ENCODE assay signal across 8 mouse cellular contexts in genomic region chr17:3792597-3792996, GRCm38 (mm10).
DNase-seq lines count a peak whose midpoint lies in the region; ATAC-seq and TF ChIP-seq lines count a peak whose summit lies in the region.

No protein-coding gene starts in this region.

- no peaks in the 10 kb centered on the region for H3K4me1 ChIP-seq in embryonic facial prominence, embryonic 11.5 days (ENCODE audit: control insufficient read depth, insufficient read depth, low read length)
- no peaks in the 10 kb centered on the region for H3K4me1 ChIP-seq in stomach, postnatal 0 days (replicated peaks; ENCODE audit: control insufficient read depth, insufficient read depth)

- H3K27me3 ChIP-seq in Patski, result peaks cover 31% of the 10 kb centered on the region
- no peaks in the 10 kb centered on the region for H3K27me3 ChIP-seq in embryonic facial prominence, embryonic 11.5 days (ENCODE audit: control insufficient read depth, insufficient read depth, low read length)
- no peaks in the 10 kb centered on the region for H3K27me3 ChIP-seq in stomach, postnatal 0 days (ENCODE audit: control insufficient read depth, insufficient read depth, low read length)

- WGBS in embryonic facial prominence, embryonic 11.5 days, result 24% methylated on average over 2 of the region's 2 CpGs
- WGBS in stomach, postnatal 0 days, result 11% methylated on average over 2 of the region's 2 CpGs

- no peak for TF ChIP-seq EP300 in stomach, postnatal 0 days (optimal IDR thresholded peaks at IDR 0.05)

- intact Hi-C loops in heart, postnatal 10 days (cut with DNase I), result loop anchor here (1.0 kb wide), 1 partner anchor 221 kb away; no protein-coding TSS in a partner anchor

- peak; percentile 16 to 21 for DNase-seq in heart, postnatal 10 days
- DNase-seq in heart, adult 11 months, result no peak
- peak; percentile 2 for DNase-seq in Patski (ENCODE audit: low read depth, low spot score)
- DNase-seq in embryonic facial prominence, embryonic 11.5 days (ENCODE audit: low spot score), result peak; percentile 51
- peak; percentile 31 for DNase-seq in kidney, adult 9 months
- DNase-seq in lung, postnatal 10 days, result peak; percentile 44
- peak; percentile 15 for DNase-seq in stomach, postnatal 0 days (ENCODE audit: low spot score)
- no peak for DNase-seq in gastrocnemius, adult 18-20 months (ENCODE audit: low spot score)

- H3K36me3 ChIP-seq in embryonic facial prominence, embryonic 11.5 days (replicated peaks; ENCODE audit: control insufficient read depth, insufficient read depth, low read depth, low read length), result no peaks in the 10 kb centered on the region
- H3K36me3 ChIP-seq in stomach, postnatal 0 days (ENCODE audit: control insufficient read depth, insufficient read depth, low read length), result no peaks in the 10 kb centered on the region

- H3K9me3 ChIP-seq in embryonic facial prominence, embryonic 11.5 days (replicated peaks; ENCODE audit: control insufficient read depth, low read length), result no peaks in the 10 kb centered on the region
- H3K9me3 ChIP-seq in stomach, postnatal 0 days (ENCODE audit: control insufficient read depth, low read length), result no peaks in the 10 kb centered on the region

- no peak for ATAC-seq in Patski
- no peak; the same call in 1 of the 2 replicates for ATAC-seq in embryonic facial prominence, embryonic 11.5 days (replicated peaks; ENCODE audit: insufficient number of reproducible peaks, low FRiP score, low TSS enrichment, low read depth)
- ATAC-seq in stomach, postnatal 0 days (ENCODE audit: low FRiP score, low TSS enrichment), result no peak

- H3K4me2 ChIP-seq in embryonic facial prominence, embryonic 11.5 days (ENCODE audit: low read depth, low read length), result no peak overlapping the region
- no peak overlapping the region for H3K4me2 ChIP-seq in stomach, postnatal 0 days (replicated peaks; ENCODE audit: low read depth)

- TF ChIP-seq CTCF in Patski (IDR thresholded peaks at IDR 0.05), result peak; percentile 53
- TF ChIP-seq CTCF in stomach, postnatal 0 days (IDR thresholded peaks at IDR 0.05; ENCODE audit: low read depth), result peak; percentile 74

- no peak overlapping the region for H3K4me3 ChIP-seq in embryonic facial prominence, embryonic 11.5 days (ENCODE audit: low read depth, low read length)
- H3K4me3 ChIP-seq in stomach, postnatal 0 days (ENCODE audit: low read depth, low read length), result no peak overlapping the region

- POLR2A ChIA-PET in Patski (lab: Charles Lee), result no interaction called here

- no peak overlapping the region for H3K9ac ChIP-seq in embryonic facial prominence, embryonic 11.5 days (replicated peaks; ENCODE audit: low read length)
- no peak overlapping the region for H3K9ac ChIP-seq in stomach, postnatal 0 days (ENCODE audit: low read length)

- CTCF ChIA-PET in Patski (lab: Charles Lee), result interaction anchor here (1.0 to 1.9 kb wide), 3 partner anchors 9 to 221 kb away, joined by 3 to 6 read pairs (median 3); no protein-coding TSS in a partner anchor

- in situ Hi-C loops in Patski (cut with MboI; ENCODE audit: low pct_unique_long_range_greater_than_20kb), result loop anchor here (5.0 kb wide), 1 partner anchor 220 kb away; no protein-coding TSS in a partner anchor

- H3K27ac ChIP-seq in embryonic facial prominence, embryonic 11.5 days (replicated peaks; ENCODE audit: low read depth, low read length), result no peak overlapping the region
- no peak overlapping the region for H3K27ac ChIP-seq in stomach, postnatal 0 days (replicated peaks)

Comparison
In these comparisons a context has a peak if more than half of its experiments do, and no peak if none do; other contexts are left out.
1. DNase-seq: peak in heart, postnatal 10 days (2 of 2), Patski (single experiment), embryonic facial prominence, embryonic 11.5 days (single experiment), kidney, adult 9 months (single experiment), lung, postnatal 10 days (single experiment) and stomach, postnatal 0 days (single experiment); none in heart, adult 11 months (single experiment) and gastrocnemius, adult 18-20 months (single experiment).